Mouse (Mus musculus) midbrain, embryonic 11.5 days (tissue): ENCODE measurements around the gene Dst. TPM values are rescaled to one million over a fixed set of nuclear protein-coding genes. Genes with fewer than 3 reads are reported as not detected.

ENCODE experiments used
- ATAC-seq: fragments of 200-750 bp; cut with Nextera tagmentation; 2 replicates; pipeline ENCODE4 v1.8.0; 2017; ENCODE audit warnings: moderate TSS enrichment, moderate library complexity; ENCODE audit not compliant: low FRiP score
- DNase-seq: peaks from one replicate; pipeline ENCODE4 v3.0.0; 2015; ENCODE audit warnings: low spot score; ENCODE audit errors: missing footprints
- H3K27ac ChIP-seq: fragments of 300-500 bp; sonication (generic); 2 replicates; pipeline ENCODE4 v1.5.1; 2014; ENCODE audit warnings: low read depth, low read length
- H3K27me3 ChIP-seq: fragments of 300-500 bp; sonication (generic); 2 replicates; pipeline ENCODE4 v1.6.1; 2014; ENCODE audit warnings: mild to moderate bottlenecking, low read length, moderate library complexity, mixed read lengths; ENCODE audit not compliant: control insufficient read depth, insufficient read depth
- H3K36me3 ChIP-seq: fragments of 300-500 bp; sonication (generic); 2 replicates; pipeline ENCODE4 v1.6.1; 2014; ENCODE audit warnings: mild to moderate bottlenecking, low read length, moderate library complexity, mixed read lengths; ENCODE audit not compliant: control insufficient read depth, insufficient read depth
- H3K4me1 ChIP-seq: fragments of 300-500 bp; sonication (generic); 2 replicates; pipeline ENCODE4 v1.6.1; 2014; ENCODE audit warnings: low read length; ENCODE audit not compliant: control insufficient read depth, insufficient read depth
- H3K4me2 ChIP-seq: fragments of 300-500 bp; sonication (generic); 2 replicates; pipeline ENCODE4 v1.6.1; 2014; ENCODE audit warnings: mild to moderate bottlenecking, moderate library complexity
- H3K4me3 ChIP-seq: fragments of 300-500 bp; sonication (generic); 2 replicates; pipeline ENCODE4 v1.5.1; 2014; ENCODE audit warnings: low read depth, low read length
- H3K9ac ChIP-seq: fragments of 300-500 bp; sonication (generic); 2 replicates; pipeline ENCODE4 v1.6.1; 2014; ENCODE audit warnings: low read length
- H3K9me3 ChIP-seq: fragments of 300-500 bp; sonication (generic); 2 replicates; pipeline ENCODE4 v1.6.1; 2016; ENCODE audit warnings: low read length; ENCODE audit not compliant: control insufficient read depth
- WGBS: fragments of 180-500 bp; shearing (Covaris S2); extraction: QIAGEN DNeasy Blood & Tissue Kit; methylation state at CpG from one replicate; pipeline ENCODE4 v1.1.7; 2014; 5-methylcytosine and 5-hydroxymethylcytosine counted together
- polyA plus RNA-seq: library from polyadenylated mRNA; unstranded; fragments of >200 nt; fragmentation: Nextera tagmentation; extraction: Ambion mirVana; gene quantifications from 2 replicates; pipeline ENCODE4 v1.2.1, GENCODE M21; 2014

The Dst gene
- polyA plus RNA-seq, 1 experiment from 2014 or later: 33.3 TPM

DNA sequence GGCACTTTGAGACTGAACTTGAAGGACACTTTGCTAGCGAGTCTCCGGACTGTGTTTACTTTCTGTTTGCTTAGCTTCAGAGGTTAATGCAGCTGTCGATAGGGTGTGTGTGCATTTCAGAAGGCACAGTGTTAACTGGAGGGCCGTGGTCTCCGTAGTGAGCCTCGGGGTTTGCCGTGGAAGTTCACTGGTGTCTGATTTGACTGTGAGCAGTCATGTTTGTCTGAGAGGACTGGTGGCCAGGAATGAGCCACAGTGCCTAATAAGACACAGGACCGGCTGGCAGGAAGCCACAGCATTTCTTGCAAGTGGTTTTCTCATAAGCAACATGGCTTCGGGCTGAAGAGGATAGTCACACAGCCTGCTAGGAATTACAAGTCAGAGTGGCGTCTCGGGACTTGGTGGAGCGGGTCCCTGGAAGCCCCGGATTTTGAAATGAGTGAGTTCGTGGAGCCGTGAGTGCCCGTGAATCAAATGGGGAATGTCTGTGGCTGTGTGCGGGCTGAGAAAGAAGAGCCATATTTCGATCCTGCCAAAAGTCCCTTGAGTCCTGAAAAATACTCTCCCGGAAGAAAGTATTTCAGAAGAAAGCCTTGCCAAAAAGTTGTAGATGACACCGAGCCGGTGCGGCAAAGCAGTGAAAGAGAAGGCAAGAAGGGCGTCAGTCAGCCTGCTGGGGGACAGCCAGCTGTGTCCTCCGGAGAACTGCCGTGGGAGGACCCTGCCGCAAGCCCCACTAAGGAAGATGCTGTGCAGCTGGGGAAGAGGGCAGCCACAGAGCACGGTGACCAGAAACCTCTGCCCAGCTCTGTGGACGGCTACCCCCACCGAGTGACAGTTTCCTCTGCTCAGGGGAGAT lies 213.4 kb downstream of the Dst start:
- Histone ChIP-seq H3K4me1 (no peaks in the 10 kb centered on the region), H3K4me2 (no peak overlapping the region), H3K27me3 (no peaks in the 10 kb centered on the region), H3K9me3 (no peaks in the 10 kb centered on the region), H3K36me3 (no peaks in the 10 kb centered on the region), H3K4me3 (no peak overlapping the region), H3K27ac (no peak overlapping the region), H3K9ac (no peak overlapping the region)
- ATAC-seq: no peak
- WGBS: 83% methylated on average over 29 of the region's 29 CpGs
- DNase-seq: no peak

DNA sequence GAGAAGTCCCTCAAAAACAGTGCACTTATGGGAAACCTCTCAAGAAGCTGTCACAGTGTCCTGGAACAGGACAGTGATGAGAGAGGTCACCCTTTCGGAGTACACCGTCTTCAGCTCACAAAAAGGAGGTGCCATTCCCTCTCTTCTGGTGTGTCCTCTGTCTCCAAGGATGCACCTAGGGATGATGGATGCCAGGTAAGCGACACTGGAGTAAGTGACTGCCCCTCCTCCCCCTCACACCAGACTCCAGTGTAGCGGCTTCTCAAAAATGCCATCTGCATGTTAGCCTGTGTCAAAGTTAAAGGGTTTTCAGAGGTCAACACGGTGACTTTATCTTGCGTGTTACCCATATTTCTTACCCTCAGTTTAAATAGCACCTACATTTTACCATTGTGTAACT lies 214.2 kb downstream of the Dst start:
- Histone ChIP-seq H3K9me3 (no peaks in the 10 kb centered on the region), H3K27ac (no peak overlapping the region), H3K4me3 (no peak overlapping the region), H3K27me3 (no peaks in the 10 kb centered on the region), H3K4me2 (no peak overlapping the region), H3K4me1 (no peaks in the 10 kb centered on the region), H3K36me3 (no peaks in the 10 kb centered on the region), H3K9ac (no peak overlapping the region)
- 92% methylated on average over 6 of the region's 6 CpGs for WGBS
- ATAC-seq: no peak
- DNase-seq: no peak

DNA sequence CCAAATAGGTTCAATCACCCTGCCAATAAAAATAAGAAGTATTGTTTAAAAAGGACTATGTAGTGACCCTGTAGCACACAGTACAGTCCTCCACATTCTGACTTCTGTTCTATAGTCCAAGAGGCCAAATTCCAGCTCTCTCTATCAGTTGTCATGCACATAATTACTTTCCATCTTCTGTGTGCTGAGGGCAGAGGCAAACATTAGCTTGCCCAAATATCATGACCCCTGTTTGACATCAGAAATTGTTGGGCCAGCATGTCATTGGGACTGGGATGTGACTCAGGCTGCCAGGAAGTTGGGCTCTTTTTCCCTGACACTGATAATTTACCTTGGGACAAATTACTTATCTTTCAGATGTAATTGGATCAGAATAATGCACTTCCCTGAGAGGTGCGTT lies 214.9 kb downstream of the Dst start:
- 93% methylated on average over 1 of the region's 1 CpGs for WGBS
- no peaks in the 10 kb centered on the region for H3K4me1 ChIP-seq

GRCm38 (mm10) chr1:34123334-34123733 lies 215.3 kb downstream of the Dst start:
- Histone ChIP-seq H3K4me1 (no peaks in the 10 kb centered on the region), H3K36me3 (no peaks in the 10 kb centered on the region), H3K4me2 (no peak overlapping the region), H3K27ac (no peak overlapping the region), H3K27me3 (no peaks in the 10 kb centered on the region), H3K9ac (no peak overlapping the region), H3K9me3 (no peaks in the 10 kb centered on the region), H3K4me3 (no peak overlapping the region)
- 91% methylated on average over 5 of the region's 5 CpGs for WGBS
- no peak for DNase-seq
- ATAC-seq: no peak

More for the DNA sequence above, 214.9 kb downstream of the Dst start:
- H3K36me3 ChIP-seq: no peaks in the 10 kb centered on the region
- ATAC-seq: no peak
- H3K27me3 ChIP-seq: no peaks in the 10 kb centered on the region
- DNase-seq: no peak
- no peak overlapping the region for H3K9ac ChIP-seq
- no peak overlapping the region for H3K27ac ChIP-seq
- no peaks in the 10 kb centered on the region for H3K9me3 ChIP-seq
- no peak overlapping the region for H3K4me3 ChIP-seq
- no peak overlapping the region for H3K4me2 ChIP-seq

- Histone ChIP-seq H3K36me3 (no peaks in the 10 kb centered on the region), H3K9ac (no peak overlapping the region), H3K27me3 (no peaks in the 10 kb centered on the region), H3K4me1 (no peaks in the 10 kb centered on the region), H3K27ac (no peak overlapping the region), H3K9me3 (no peaks in the 10 kb centered on the region), H3K4me3 (no peak overlapping the region), H3K4me2 (no peak overlapping the region)
- 83% methylated on average over 7 of the region's 7 CpGs for WGBS
- DNase-seq (no peak), ATAC-seq (no peak)
Measured at GRCm38 (mm10) chr1:34124376-34124775, 216.4 kb downstream of the Dst start.

DNA sequence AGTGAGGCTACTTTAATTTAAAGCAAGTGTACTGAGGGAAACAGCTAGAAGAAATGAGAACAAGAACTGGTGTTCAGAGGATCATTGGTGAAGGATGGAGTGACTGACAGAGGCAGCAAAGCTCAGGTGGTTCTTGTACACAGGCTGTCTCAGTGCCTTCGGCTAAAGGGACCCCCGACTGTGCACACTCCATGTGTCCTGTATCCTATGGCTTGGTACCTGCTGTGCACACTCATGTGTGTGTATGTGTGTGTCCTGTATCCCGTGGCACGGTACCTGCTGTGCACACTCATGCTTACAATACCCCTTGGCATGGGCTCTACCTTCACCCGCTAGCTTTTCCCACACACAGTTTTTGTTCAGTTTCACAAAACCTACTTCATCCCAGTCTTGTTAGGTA lies 217.1 kb downstream of the Dst start:
- Histone ChIP-seq H3K36me3 (no peaks in the 10 kb centered on the region), H3K27me3 (no peaks in the 10 kb centered on the region), H3K4me1 (no peaks in the 10 kb centered on the region), H3K4me3 (no peak overlapping the region), H3K9ac (no peak overlapping the region), H3K9me3 (no peaks in the 10 kb centered on the region), H3K27ac (no peak overlapping the region), H3K4me2 (no peak overlapping the region)
- DNase-seq (no peak), ATAC-seq (no peak)
- WGBS: 85% methylated on average over 5 of the region's 5 CpGs

- no peak overlapping the region for H3K4me3 ChIP-seq
- H3K27ac ChIP-seq: no peak overlapping the region
- no peaks in the 10 kb centered on the region for H3K4me1 ChIP-seq
- ATAC-seq (no peak), DNase-seq (no peak)
- H3K9ac ChIP-seq: no peak overlapping the region
- no peaks in the 10 kb centered on the region for H3K9me3 ChIP-seq
- H3K36me3 ChIP-seq: no peaks in the 10 kb centered on the region
- H3K27me3 ChIP-seq: no peaks in the 10 kb centered on the region
- WGBS: 74% methylated on average over 15 of the region's 15 CpGs
- no peak overlapping the region for H3K4me2 ChIP-seq
Measured at GRCm38 (mm10) chr1:34127714-34128474, 219.9 kb downstream of the Dst start.

DNA sequence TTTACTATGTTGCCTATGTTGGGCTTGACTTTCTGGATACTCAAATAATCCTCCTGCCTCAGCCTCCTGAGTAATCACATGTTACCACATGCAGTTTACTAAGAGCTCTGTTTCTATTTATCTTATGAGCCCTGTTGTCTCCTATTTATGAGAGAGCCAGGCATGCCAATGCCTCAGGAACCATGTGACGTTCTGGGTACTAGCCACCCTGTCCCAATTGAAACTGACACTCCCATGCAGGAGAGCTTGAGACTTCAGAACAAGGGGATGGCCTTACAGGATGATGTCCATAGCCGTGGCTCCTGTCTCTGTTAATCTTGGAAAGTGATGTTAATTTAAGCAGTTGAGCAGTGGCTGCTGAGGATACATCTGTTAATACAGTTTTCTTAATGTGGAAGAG lies 220.8 kb downstream of the Dst start:
- Histone ChIP-seq H3K27me3 (no peaks in the 10 kb centered on the region), H3K9ac (no peak overlapping the region), H3K4me2 (no peak overlapping the region), H3K9me3 (no peaks in the 10 kb centered on the region), H3K27ac (no peak overlapping the region), H3K4me1 (no peaks in the 10 kb centered on the region), H3K4me3 (no peak overlapping the region), H3K36me3 (no peaks in the 10 kb centered on the region)
- DNase-seq: no peak
- 85% methylated on average over 2 of the region's 2 CpGs for WGBS
- ATAC-seq: no peak

DNA sequence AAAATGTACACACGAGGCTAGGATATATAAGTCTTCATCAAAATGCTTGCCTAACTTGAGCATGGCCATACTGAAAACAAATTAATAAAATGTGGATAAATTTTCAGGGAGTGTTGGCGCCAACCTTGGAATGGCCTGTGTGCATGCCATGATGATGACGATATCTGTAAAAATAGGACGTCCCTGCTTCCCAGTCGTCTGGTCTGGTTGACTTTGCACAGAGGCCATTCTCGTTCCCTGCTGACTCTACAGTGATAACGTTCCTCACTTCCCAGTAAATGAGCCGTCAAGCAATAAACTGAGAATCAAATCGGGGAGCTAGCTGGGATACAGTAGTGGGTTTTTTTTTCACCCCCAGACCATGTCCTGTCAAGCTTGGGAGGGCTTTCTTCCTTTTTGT lies 221.7 kb downstream of the Dst start:
- no peak overlapping the region for H3K4me2 ChIP-seq
- H3K9ac ChIP-seq: no peak overlapping the region
- no peaks in the 10 kb centered on the region for H3K4me1 ChIP-seq
- 89% methylated on average over 9 of the region's 9 CpGs for WGBS
- H3K9me3 ChIP-seq: no peaks in the 10 kb centered on the region
- H3K4me3 ChIP-seq: no peak overlapping the region
- no peak overlapping the region for H3K27ac ChIP-seq
- H3K36me3 ChIP-seq: no peaks in the 10 kb centered on the region
- no peaks in the 10 kb centered on the region for H3K27me3 ChIP-seq
- DNase-seq: no peak
- ATAC-seq: no peak
